Mouse (Mus musculus): Measurements from ENCODE around the gene Gm17087. TPM values are rescaled to one million over a fixed set of nuclear protein-coding genes. Genes with fewer than 3 reads are reported as not detected.

Gene Gm17087
- 3.7 and 4.0 TPM in 2 replicates for polyA plus RNA-seq (2011; ENCODE audit: insufficient read length, low read depth, missing spikeins)

DNA sequence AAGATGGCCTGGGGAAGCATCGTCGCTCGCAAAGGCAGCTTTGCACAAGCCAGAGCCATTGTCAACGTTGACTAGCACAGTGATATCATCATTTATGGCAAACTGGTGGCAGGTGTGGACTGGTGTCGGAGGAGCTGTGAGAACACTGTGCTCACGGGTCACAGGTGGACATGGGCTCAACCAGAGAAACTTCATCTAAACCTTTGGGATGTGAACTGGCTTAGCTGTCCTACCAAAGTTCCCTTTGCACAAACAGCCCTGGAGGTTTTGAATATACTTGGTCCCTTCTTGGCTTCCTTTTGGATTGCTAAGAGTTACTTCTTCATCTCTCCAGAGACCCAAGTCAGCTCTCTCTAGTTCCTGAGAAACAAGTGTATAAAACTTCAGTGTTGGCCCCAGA is at the start of gene Gm17087:
Gene Gm17087 (minus strand): TSS at position 101 of the 400 bp plus-strand sequence.
- Histone ChIP-seq H3K4me1 (ENCODE audit: control insufficient read depth, insufficient read depth, low read length) (no peaks in the 10 kb centered on the region), H3K4me3 (ENCODE audit: insufficient read depth, low read length) (no peak within 1 kb of the TSS), H3K27ac (ENCODE audit: insufficient read depth, low read length) (no peak within 1 kb of the TSS)
- TF ChIP-seq POLR2A (IDR thresholded peaks at IDR 0.05; ENCODE audit: low read depth, low read length) (no peak), CTCF (IDR thresholded peaks at IDR 0.05; ENCODE audit: borderline replicate concordance, insufficient read depth, low read length) (no peak)

GRCm38 (mm10) chr17:8613882-8614551 is 47.3 kb upstream of the Gm17087 start:
- Histone ChIP-seq H3K4me1 (ENCODE audit: control insufficient read depth, insufficient read depth, low read length) (no peaks in the 10 kb centered on the region), H3K27ac (ENCODE audit: insufficient read depth, low read length) (no peak overlapping the region), H3K4me3 (ENCODE audit: insufficient read depth, low read length) (no peak overlapping the region)
- TF ChIP-seq POLR2A (IDR thresholded peaks at IDR 0.05; ENCODE audit: low read depth, low read length): no peak
- peak; percentile 29; the same call in 1 of the 2 replicates for TF ChIP-seq CTCF (IDR thresholded peaks at IDR 0.05; ENCODE audit: borderline replicate concordance, insufficient read depth, low read length)

DNA sequence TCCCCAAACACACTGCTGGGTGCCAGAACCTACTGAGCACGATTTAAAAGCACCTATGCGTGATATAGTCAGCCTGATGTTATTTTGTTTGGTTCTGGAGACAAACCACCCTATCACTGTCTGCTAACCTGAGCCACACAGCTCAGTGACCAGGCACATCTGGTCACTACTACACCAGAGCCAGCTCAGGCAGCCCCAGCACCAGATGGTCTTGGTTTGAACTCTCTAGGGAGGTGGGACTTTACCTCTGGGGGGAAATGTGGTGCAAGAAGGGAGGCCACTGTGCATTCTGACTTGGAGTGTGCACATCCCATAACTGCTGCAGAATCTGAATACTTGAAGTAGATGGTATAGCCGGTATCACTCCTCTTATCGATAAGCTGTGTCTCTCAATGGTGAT is 45.2 kb upstream of the Gm17087 start:
- TF ChIP-seq POLR2A (IDR thresholded peaks at IDR 0.05; ENCODE audit: low read depth, low read length) (no peak), CTCF (IDR thresholded peaks at IDR 0.05; ENCODE audit: borderline replicate concordance, insufficient read depth, low read length) (no peak)
- Histone ChIP-seq H3K27ac (ENCODE audit: insufficient read depth, low read length) (no peak overlapping the region), H3K4me3 (ENCODE audit: insufficient read depth, low read length) (no peak overlapping the region), H3K4me1 (ENCODE audit: control insufficient read depth, insufficient read depth, low read length) (no peaks in the 10 kb centered on the region)

- no peak for TF ChIP-seq POLR2A (IDR thresholded peaks at IDR 0.05; ENCODE audit: low read depth, low read length)
- no peak for TF ChIP-seq CTCF (IDR thresholded peaks at IDR 0.05; ENCODE audit: borderline replicate concordance, insufficient read depth, low read length)
- no peak overlapping the region for H3K27ac ChIP-seq (ENCODE audit: insufficient read depth, low read length)
- H3K4me1 ChIP-seq (ENCODE audit: control insufficient read depth, insufficient read depth, low read length): no peaks in the 10 kb centered on the region
- no peak overlapping the region for H3K4me3 ChIP-seq (ENCODE audit: insufficient read depth, low read length)
Observed at GRCm38 (mm10) chr17:8606695-8607094, 39.9 kb upstream of the Gm17087 start.

GRCm38 (mm10) chr17:8605921-8606320 is 39.2 kb upstream of the Gm17087 start:
- no peak for TF ChIP-seq CTCF (IDR thresholded peaks at IDR 0.05; ENCODE audit: borderline replicate concordance, insufficient read depth, low read length)
- TF ChIP-seq POLR2A (IDR thresholded peaks at IDR 0.05; ENCODE audit: low read depth, low read length): no peak
- H3K4me1 ChIP-seq (ENCODE audit: control insufficient read depth, insufficient read depth, low read length): no peaks in the 10 kb centered on the region
- no peak overlapping the region for H3K4me3 ChIP-seq (ENCODE audit: insufficient read depth, low read length)
- H3K27ac ChIP-seq (ENCODE audit: insufficient read depth, low read length): no peak overlapping the region

DNA sequence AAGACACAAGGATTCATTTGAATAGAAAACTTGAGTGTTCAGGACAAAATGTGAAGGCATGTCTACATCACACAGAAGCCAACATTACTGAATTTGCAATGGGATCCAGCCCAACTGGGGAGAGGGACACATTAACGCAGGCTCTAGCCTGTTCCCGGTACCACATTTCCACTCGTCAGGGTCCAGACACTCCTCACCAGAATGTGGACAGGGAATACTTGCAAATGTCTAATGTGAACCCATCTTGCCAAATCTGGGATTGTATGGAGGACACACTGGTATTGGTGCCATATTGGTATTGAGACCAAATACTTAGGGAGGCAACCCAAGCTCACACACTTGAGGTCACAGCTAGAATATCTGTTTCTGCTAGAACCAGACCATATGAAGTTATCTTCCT is 36.2 kb upstream of the Gm17087 start:
- Histone ChIP-seq H3K4me3 (ENCODE audit: insufficient read depth, low read length) (no peak overlapping the region), H3K4me1 (ENCODE audit: control insufficient read depth, insufficient read depth, low read length) (no peaks in the 10 kb centered on the region), H3K27ac (ENCODE audit: insufficient read depth, low read length) (no peak overlapping the region)
- TF ChIP-seq CTCF (IDR thresholded peaks at IDR 0.05; ENCODE audit: borderline replicate concordance, insufficient read depth, low read length) (no peak), POLR2A (IDR thresholded peaks at IDR 0.05; ENCODE audit: low read depth, low read length) (no peak)

- Histone ChIP-seq H3K4me1 (ENCODE audit: control insufficient read depth, insufficient read depth, low read length) (no peaks in the 10 kb centered on the region), H3K27ac (ENCODE audit: insufficient read depth, low read length) (no peak overlapping the region), H3K4me3 (ENCODE audit: insufficient read depth, low read length) (no peak overlapping the region)
- no peak for TF ChIP-seq POLR2A (IDR thresholded peaks at IDR 0.05; ENCODE audit: low read depth, low read length)
- peak; percentile 52; the same call in 1 of the 2 replicates for TF ChIP-seq CTCF (IDR thresholded peaks at IDR 0.05; ENCODE audit: borderline replicate concordance, insufficient read depth, low read length)
Observed at GRCm38 (mm10) chr17:8597790-8598189, 31.0 kb upstream of the Gm17087 start.

DNA sequence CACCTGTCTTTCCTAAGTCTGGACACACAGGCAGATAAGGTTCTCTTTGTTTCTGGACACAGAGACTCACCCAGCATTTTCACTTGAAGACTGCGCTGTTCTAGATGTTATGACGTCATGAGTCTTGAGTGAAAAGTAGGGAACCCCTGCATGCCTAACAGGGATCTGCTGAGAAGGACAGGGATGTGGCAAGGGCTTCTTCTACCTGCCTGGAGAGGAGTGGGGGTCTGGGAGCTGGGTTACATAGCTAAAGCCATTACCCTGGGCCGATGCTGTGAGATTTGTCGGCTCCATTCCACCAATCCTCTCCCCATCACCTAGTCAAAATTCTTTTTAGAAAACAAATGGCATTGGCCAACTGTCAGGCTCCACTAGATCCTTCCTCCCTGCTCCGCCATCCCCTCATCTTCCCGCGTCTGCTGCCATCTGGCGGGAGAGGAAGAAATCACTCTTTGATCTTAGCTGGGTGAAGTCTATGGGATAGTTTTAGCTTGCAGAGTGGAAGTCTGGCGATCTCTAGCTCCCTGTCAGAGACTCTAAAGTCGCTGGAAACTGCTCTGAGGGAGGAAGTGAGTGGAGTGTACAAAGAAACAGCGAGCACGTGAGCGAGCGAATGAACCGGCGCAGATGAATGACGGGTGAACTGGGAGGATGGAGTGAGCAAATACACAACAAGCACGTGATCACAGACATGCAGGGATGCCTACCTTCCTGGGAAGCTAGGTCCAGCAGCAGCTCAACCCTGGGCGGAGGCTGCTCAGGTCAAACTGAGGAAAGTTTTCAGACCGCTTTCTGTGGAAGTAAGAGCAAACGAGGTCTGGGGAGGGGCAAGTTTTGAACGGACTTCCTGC is 25.9 kb upstream of the Gm17087 start:
- TF ChIP-seq POLR2A (IDR thresholded peaks at IDR 0.05; ENCODE audit: low read depth, low read length) (no peak), CTCF (IDR thresholded peaks at IDR 0.05; ENCODE audit: borderline replicate concordance, insufficient read depth, low read length) (peak; percentile 88)
- Histone ChIP-seq H3K4me3 (ENCODE audit: insufficient read depth, low read length) (no peak overlapping the region), H3K27ac (ENCODE audit: insufficient read depth, low read length) (no peak overlapping the region), H3K4me1 (ENCODE audit: control insufficient read depth, insufficient read depth, low read length) (no peaks in the 10 kb centered on the region)

- Histone ChIP-seq H3K4me3 (ENCODE audit: insufficient read depth, low read length) (no peak overlapping the region), H3K27ac (ENCODE audit: insufficient read depth, low read length) (no peak overlapping the region), H3K4me1 (ENCODE audit: control insufficient read depth, insufficient read depth, low read length) (no peaks in the 10 kb centered on the region)
- TF ChIP-seq POLR2A (IDR thresholded peaks at IDR 0.05; ENCODE audit: low read depth, low read length): no peak
- no peak for TF ChIP-seq CTCF (IDR thresholded peaks at IDR 0.05; ENCODE audit: borderline replicate concordance, insufficient read depth, low read length)
Observed at GRCm38 (mm10) chr17:8581579-8581978, 14.8 kb upstream of the Gm17087 start.

- TF ChIP-seq CTCF (IDR thresholded peaks at IDR 0.05; ENCODE audit: borderline replicate concordance, insufficient read depth, low read length) (no peak), POLR2A (IDR thresholded peaks at IDR 0.05; ENCODE audit: low read depth, low read length) (no peak)
- Histone ChIP-seq H3K4me3 (ENCODE audit: insufficient read depth, low read length) (no peak overlapping the region), H3K27ac (ENCODE audit: insufficient read depth, low read length) (no peak overlapping the region), H3K4me1 (ENCODE audit: control insufficient read depth, insufficient read depth, low read length) (no peaks in the 10 kb centered on the region)
Observed at GRCm38 (mm10) chr17:8580360-8580759, 13.6 kb upstream of the Gm17087 start.
